Mouse (Mus musculus): Measurements from ENCODE around the gene Tagln3.

Tagln3 gene

DNA sequence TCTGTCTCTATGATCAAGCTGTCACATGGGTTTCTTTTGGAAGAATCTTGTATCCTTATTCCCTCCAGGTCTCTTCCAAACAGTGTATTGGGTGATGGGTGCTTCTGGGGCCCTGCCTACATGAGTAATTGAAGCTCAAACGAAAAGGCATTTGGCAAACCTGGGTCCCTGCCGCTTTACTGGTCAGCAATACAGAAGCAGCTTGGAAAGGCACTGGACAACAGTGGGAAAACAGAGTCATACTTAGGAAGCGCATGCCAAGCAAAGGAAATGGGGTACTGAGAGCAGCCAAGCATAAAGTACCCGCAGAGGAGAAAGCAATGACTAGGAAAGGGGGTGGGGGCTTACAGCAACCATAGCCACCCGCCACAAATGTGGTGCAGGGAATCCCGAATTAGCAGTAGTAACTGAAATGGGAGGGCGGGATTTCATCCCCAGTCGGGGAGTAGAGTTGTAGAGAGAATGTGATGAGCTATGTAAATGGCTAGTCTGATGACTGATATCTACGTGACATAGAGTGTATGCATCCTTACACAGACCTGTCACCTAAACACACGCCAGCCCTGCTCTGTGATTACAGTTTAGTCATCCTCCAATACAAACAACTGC, 4.3 kb downstream of the Tagln3 start:
- DNase-seq = no peak

- no peak for DNase-seq
Measured at GRCm38 (mm10) chr16:45718296-45718695, 6.1 kb downstream of the Tagln3 start.

GRCm38 (mm10) chr16:45714489-45715150, 9.8 kb downstream of the Tagln3 start:
- no peak for DNase-seq

DNA sequence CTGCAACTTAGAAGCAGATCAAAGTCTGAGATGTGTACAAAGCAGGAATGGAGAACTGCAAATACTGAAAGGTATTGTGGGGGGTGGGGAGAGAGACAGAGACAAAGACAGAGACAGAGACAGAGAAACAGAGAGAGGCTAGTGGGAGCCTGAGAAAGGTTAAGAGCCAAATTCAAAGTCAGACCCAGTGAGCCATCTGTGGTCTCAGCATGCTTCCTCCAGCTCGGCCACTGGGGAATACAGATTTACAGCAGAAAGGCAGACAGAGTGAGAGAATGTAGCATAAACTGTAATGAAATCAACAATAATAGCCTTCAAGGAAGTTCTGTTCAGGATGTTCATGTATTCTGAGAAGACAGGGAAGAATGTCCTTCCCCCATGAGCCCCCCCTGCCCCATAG, 10.5 kb downstream of the Tagln3 start:
- no peak for DNase-seq

- no peak for DNase-seq
Measured at GRCm38 (mm10) chr16:45713261-45713660, 11.1 kb downstream of the Tagln3 start.

GRCm38 (mm10) chr16:45711263-45711662, 13.1 kb downstream of the Tagln3 start:
- no peak for DNase-seq

GRCm38 (mm10) chr16:45699301-45699700, 25.1 kb downstream of the Tagln3 start:
- DNase-seq = no peak

DNA sequence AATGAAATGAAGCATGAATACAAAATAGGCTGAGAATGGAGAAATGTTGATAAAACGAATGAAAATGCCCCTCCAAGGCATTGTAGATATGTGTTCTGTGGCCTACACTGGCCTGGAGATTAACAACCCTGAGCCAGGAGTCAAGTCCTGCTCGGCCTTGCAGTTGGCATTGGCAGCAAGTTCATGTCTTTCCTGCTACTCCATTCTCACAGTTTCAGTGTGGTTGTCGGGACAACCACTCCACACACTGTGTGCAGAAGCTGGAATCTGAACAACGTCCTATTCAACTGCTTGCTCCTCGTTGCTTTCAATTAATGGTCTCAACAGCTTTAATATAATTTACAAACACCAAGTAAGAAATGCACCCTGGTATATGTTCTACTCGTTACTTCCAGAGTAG, 26.4 kb downstream of the Tagln3 start:
- no peak for DNase-seq

- DNase-seq = peak; percentile 29
Measured at GRCm38 (mm10) chr16:45695445-45696160, 28.8 kb downstream of the Tagln3 start.

GRCm38 (mm10) chr16:45693558-45693957, 30.9 kb downstream of the Tagln3 start, which contains the start of gene Tmprss7:
Gene Tmprss7, minus strand, starts transcription at chr16:45693658.
- DNase-seq = no peak

- DNase-seq = no peak
Measured at GRCm38 (mm10) chr16:45692851-45693250, 31.6 kb downstream of the Tagln3 start.

DNA sequence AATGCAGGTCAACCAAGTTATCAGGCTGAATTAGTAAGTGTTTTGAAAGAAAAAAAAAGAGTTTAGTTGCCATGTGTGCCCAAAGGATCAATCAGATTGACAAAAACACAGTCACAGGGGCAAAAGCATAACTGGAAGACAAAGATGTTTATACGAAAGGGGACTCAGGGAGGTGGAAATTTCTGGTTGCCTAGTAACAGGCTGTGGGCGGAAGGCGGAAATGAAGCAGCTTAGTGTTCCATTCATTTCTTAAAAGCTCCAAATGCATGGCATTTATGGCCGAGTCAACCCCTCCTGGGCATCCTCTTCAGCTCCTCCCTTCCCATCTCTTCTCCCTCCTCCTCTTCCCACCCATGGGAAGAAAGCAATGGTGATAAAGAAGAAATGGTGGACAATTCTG, 34.2 kb downstream of the Tagln3 start:
- peak; percentile 59 for DNase-seq

- DNase-seq = no peak
Measured at GRCm38 (mm10) chr16:45686833-45687232, 37.6 kb downstream of the Tagln3 start.

DNA sequence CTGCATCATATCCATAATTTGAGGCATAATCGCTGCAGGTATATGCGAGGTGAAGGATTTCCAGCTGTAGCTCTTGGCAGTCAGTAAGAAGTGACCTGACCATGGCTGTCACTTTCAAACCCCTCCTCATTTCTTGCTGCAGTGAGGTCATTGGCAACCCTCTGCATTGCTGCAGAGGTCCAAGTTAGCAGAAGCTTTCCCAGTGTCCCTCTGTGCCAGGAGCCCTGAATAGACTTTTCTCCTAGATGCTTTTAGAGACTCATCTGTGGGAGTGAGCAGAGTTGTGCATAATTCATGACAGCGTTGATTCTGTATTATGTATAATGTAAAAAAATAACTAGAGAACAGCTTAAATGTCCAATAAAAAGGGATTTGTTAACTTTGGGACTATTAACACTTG, 39.1 kb downstream of the Tagln3 start:
- no peak for DNase-seq

GRCm38 (mm10) chr16:45684815-45685214, 39.6 kb downstream of the Tagln3 start:
- peak; percentile 48 for DNase-seq

GRCm38 (mm10) chr16:45676462-45676861, 47.9 kb downstream of the Tagln3 start:
- no peak for DNase-seq

- no peak for DNase-seq
Measured at GRCm38 (mm10) chr16:45670005-45670404, 54.4 kb downstream of the Tagln3 start.

DNA sequence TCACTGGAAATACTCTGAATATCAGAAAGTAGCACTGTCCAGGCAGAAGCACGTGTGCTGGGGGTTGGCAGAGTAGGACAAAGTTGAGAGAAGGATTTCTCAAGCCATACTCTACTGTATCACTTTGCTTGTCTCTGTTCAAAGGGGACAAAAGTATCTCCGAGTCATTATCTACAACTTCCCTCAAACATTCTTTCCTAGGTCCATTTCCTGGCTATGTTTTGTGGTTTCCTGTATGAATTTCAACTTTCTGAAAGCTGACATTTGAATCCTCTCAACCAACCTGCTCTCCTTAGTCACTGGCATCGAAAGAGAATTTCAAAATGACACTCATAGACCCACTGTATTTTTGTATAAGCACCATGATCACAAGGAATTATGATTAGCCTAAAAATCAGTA, 56.2 kb downstream of the Tagln3 start:
- no peak for DNase-seq

DNA sequence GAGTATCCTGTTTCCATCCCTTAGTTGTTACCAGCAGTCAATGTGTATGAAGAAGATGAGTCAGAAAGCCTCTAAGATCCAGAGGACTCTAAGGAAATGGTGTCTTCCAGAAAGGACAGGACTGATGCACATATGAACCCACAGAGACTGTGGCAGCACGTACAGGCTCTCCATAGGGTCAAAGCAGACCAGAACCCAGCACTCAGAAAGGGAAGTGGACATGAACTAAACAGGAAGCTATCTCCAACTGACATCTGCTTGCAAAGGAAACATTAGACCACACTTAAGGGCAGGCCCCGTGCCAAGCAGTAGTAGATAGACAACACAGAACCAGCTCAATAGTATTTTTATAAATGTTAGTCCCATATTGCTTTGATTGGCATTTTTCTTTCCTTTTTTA, 58.3 kb downstream of the Tagln3 start:
- no peak for DNase-seq

GRCm38 (mm10) chr16:45662381-45662780, 62.0 kb downstream of the Tagln3 start:
- no peak for DNase-seq

Data from layer of hippocampus, adult 9-11 months (tissue).